Mouse (Mus musculus): ENCODE results near the gene 2310057N15Rik.
"Not testable (repeated sequence)": the region's sequence is repeated elsewhere in the genome, so short reads cannot be mapped to it uniquely, and the experiment has no call there.

2310057N15Rik gene

GRCm38 (mm10) chr16:88774106-88774505, at the start of gene 2310057N15Rik:
Gene 2310057N15Rik (minus strand): TSS chr16:88774206.
- in situ Hi-C loops (cut with MboI; ENCODE audit: unreplicated experiment in 2 of 2): no loop called here

GRCm38 (mm10) chr16:88823736-88824135, 49.7 kb upstream of the 2310057N15Rik start:
- in situ Hi-C loops (cut with MboI; ENCODE audit: unreplicated experiment in 2 of 2): loop anchor here (5.0 to 10.0 kb wide), 2 partner anchors 166 to 429 kb away; no protein-coding TSS in a partner anchor

GRCm38 (mm10) chr16:88820066-88820465, 46.1 kb upstream of the 2310057N15Rik start, which contains the start of gene Krtap15:
Gene Krtap15 (plus strand): TSS chr16:88820215.
- in situ Hi-C loops (cut with MboI; ENCODE audit: unreplicated experiment in 2 of 2): loop anchor here (5.0 to 10.0 kb wide), 2 partner anchors 163 to 425 kb away; no protein-coding TSS in a partner anchor

- in situ Hi-C loops (cut with MboI; ENCODE audit: unreplicated experiment in 2 of 2): no loop called here
Observed at GRCm38 (mm10) chr16:88811827-88812226, 37.8 kb upstream of the 2310057N15Rik start, which contains the start of gene Gm20741. Gene Gm20741 (minus strand): TSS chr16:88812220.

GRCm38 (mm10) chr16:88786786-88787185, 12.8 kb upstream of the 2310057N15Rik start:
- in situ Hi-C loops (cut with MboI; ENCODE audit: unreplicated experiment in 2 of 2): no loop called here

- in situ Hi-C loops (cut with MboI; ENCODE audit: unreplicated experiment in 2 of 2): no loop called here
Observed at GRCm38 (mm10) chr16:88777596-88777995, 3.6 kb upstream of the 2310057N15Rik start, which contains the start of gene Gm5965. Gene Gm5965 (plus strand): TSS chr16:88777896.

GRCm38 (mm10) chr16:88758547-88758946, 15.5 kb downstream of the 2310057N15Rik start, which contains the start of gene 2310034C09Rik:
Gene 2310034C09Rik (plus strand): TSS chr16:88758847.
- in situ Hi-C loops (cut with MboI; ENCODE audit: unreplicated experiment in 2 of 2): not testable (repeated sequence)

- in situ Hi-C loops (cut with MboI; ENCODE audit: unreplicated experiment in 2 of 2): not testable (repeated sequence)
Observed at GRCm38 (mm10) chr16:88751535-88751934, 22.5 kb downstream of the 2310057N15Rik start, which contains the start of gene Krtap13. Gene Krtap13 (minus strand): TSS chr16:88751635.

GRCm38 (mm10) chr16:88747943-88748342, 26.1 kb downstream of the 2310057N15Rik start:
- in situ Hi-C loops (cut with MboI; ENCODE audit: unreplicated experiment in 2 of 2): no loop called here

GRCm38 (mm10) chr16:88744750-88745340, 29.2 kb downstream of the 2310057N15Rik start:
- in situ Hi-C loops (cut with MboI; ENCODE audit: unreplicated experiment in 2 of 2): no loop called here

GRCm38 (mm10) chr16:88735391-88735790, 38.6 kb downstream of the 2310057N15Rik start:
- in situ Hi-C loops (cut with MboI; ENCODE audit: unreplicated experiment in 2 of 2): no loop called here

GRCm38 (mm10) chr16:88728812-88729275, 45.2 kb downstream of the 2310057N15Rik start, which contains the start of gene Krtap13-1:
Gene Krtap13-1 (plus strand): TSS chr16:88728862.
- in situ Hi-C loops (cut with MboI; ENCODE audit: unreplicated experiment in 2 of 2): no loop called here
